Mouse (Mus musculus) forebrain, embryonic 11.5 days (tissue): ENCODE data around the gene Oit1. TPM values are rescaled to one million over a fixed set of nuclear protein-coding genes. Genes with fewer than 3 reads are reported as not detected.
A peak's percentile ranks its signal among the peaks of the same experiment; 100 is the strongest.

Experiments used
- ATAC-seq: fragments of 200-750 bp; cut with Nextera tagmentation; replicated peaks from 2 replicates; pipeline ENCODE4 v1.8.0; 2017; ENCODE audit warnings: moderate TSS enrichment; ENCODE audit not compliant: low FRiP score
- DNase-seq: peaks from one replicate; pipeline ENCODE4 v3.0.0-alpha.2; 2017; ENCODE audit warnings: low spot score
- H3K27ac ChIP-seq: fragments of 300-500 bp; sonication (generic); 2 replicates; pipeline ENCODE4 v1.5.1; 2014; ENCODE audit warnings: low read depth, low read length
- H3K27me3 ChIP-seq: fragments of 300-500 bp; sonication (generic); 2 replicates; pipeline ENCODE4 v1.6.1; 2014; ENCODE audit warnings: mild to moderate bottlenecking, low read length, mixed read lengths; ENCODE audit not compliant: control insufficient read depth, insufficient read depth
- H3K36me3 ChIP-seq: fragments of 300-500 bp; sonication (generic); 2 replicates; pipeline ENCODE4 v1.6.1; 2014; ENCODE audit warnings: mild to moderate bottlenecking, low read length, moderate library complexity, mixed read lengths; ENCODE audit not compliant: control insufficient read depth, insufficient read depth
- H3K4me1 ChIP-seq: fragments of 300-500 bp; sonication (generic); replicated peaks from 2 replicates; pipeline ENCODE4 v1.6.1; 2014; ENCODE audit warnings: low read length, mixed read lengths; ENCODE audit not compliant: control insufficient read depth, insufficient read depth
- H3K4me2 ChIP-seq: fragments of 300-500 bp; sonication (generic); 2 replicates; pipeline ENCODE4 v1.6.1; 2014; ENCODE audit warnings: low read depth, mild to moderate bottlenecking, low read length, moderate library complexity, mixed read lengths; ENCODE audit not compliant: severe bottlenecking
- H3K4me3 ChIP-seq: fragments of 300-500 bp; sonication (generic); 2 replicates; pipeline ENCODE4 v1.5.1; 2014; ENCODE audit warnings: low read depth, low read length
- H3K9ac ChIP-seq: fragments of 300-500 bp; sonication (generic); 2 replicates; pipeline ENCODE4 v1.6.1; 2014; ENCODE audit warnings: low read length
- H3K9me3 ChIP-seq: fragments of 300-500 bp; sonication (generic); 2 replicates; pipeline ENCODE4 v1.6.1; 2016; ENCODE audit warnings: low read length, mixed read lengths; ENCODE audit not compliant: control insufficient read depth
- WGBS: fragments of 180-500 bp; shearing (Covaris S2); extraction: QIAGEN DNeasy Blood & Tissue Kit; methylation state at CpG from one replicate; pipeline ENCODE4 v1.1.7; 2014; 5-methylcytosine and 5-hydroxymethylcytosine counted together
- polyA plus RNA-seq: library from polyadenylated mRNA; unstranded; fragments of >200 nt; fragmentation: Nextera tagmentation; extraction: Ambion mirVana; gene quantifications from 2 replicates; pipeline ENCODE4 v1.2.1, GENCODE M21; 2014

Gene Oit1
- polyA plus RNA-seq, 1 experiment from 2014 or later: not detected

DNA sequence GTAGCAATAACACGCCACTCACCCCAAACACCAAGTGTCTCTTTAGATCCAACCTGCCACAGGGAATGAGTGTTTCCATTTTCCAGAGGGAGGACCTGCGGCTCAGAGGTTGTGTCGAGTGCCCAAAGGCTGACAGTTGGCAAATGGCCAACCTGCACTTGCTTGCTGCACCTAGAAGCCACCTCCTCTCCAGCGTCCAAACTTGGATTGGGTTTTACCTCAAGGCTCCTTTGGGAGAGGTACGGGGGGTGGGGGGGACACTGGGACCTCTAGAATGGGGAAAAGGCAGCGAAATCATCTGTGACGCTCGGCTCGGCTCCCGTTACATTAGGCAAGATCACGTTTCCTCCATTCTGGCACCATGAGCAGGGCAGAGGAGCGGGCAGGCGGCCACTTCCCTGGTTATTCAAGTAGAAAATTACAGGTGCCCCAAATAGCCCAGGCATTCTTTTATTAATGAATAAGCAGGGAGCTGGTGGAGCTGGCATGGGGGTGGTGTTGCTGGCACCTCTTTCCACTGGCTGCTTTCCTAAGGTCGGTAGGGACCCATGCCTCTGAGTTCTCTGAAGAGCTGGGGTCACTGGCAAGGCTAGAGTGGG, 47.1 kb downstream of the Oit1 start:
- peaks cover 8% of the 10 kb centered on the region; the same call in 1 of the 2 replicates for H3K4me1 ChIP-seq
- WGBS: 88% methylated on average over 14 of the region's 14 CpGs
- no peak overlapping the region for H3K4me2 ChIP-seq
- H3K27ac ChIP-seq: no peak overlapping the region
- DNase-seq (no peak), ATAC-seq (no peak)
- no peaks in the 10 kb centered on the region for H3K9me3 ChIP-seq
- H3K4me3 ChIP-seq: no peak overlapping the region
- H3K9ac ChIP-seq: no peak overlapping the region
- no peaks in the 10 kb centered on the region for H3K27me3 ChIP-seq
- no peaks in the 10 kb centered on the region for H3K36me3 ChIP-seq

DNA sequence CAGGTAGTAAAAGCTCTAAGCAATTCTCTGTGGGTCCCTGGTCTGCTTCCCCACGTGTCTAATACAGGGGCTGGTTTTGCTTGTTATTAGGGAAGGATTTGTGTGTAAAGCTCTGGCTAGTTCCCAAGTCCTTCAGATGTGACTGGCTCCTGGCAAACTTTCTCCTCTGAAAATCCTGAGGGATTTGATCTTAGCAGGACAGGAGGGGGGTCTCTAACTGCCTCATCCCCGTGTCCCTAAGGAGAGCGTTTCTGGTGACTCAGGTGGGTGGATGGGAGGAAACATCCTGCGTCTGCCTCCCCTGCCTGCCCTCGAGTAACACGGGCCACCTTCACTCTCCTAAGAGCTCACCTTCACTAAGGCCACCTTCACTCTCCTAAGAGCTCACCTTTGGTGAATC, 48.2 kb downstream of the Oit1 start:
- WGBS: 79% methylated on average over 6 of the region's 6 CpGs
- H3K27me3 ChIP-seq: no peaks in the 10 kb centered on the region
- H3K9ac ChIP-seq: no peak overlapping the region
- peaks cover 8% of the 10 kb centered on the region; the same call in 1 of the 2 replicates for H3K4me1 ChIP-seq
- ATAC-seq (no peak), DNase-seq (no peak)
- no peaks in the 10 kb centered on the region for H3K9me3 ChIP-seq
- no peak overlapping the region for H3K4me3 ChIP-seq
- no peak overlapping the region for H3K27ac ChIP-seq
- no peaks in the 10 kb centered on the region for H3K36me3 ChIP-seq
- no peak overlapping the region for H3K4me2 ChIP-seq

- Histone ChIP-seq H3K27ac (no peak overlapping the region), H3K4me1 (peaks cover 8% of the 10 kb centered on the region; the same call in 1 of the 2 replicates)
- WGBS: 33% methylated on average over 4 of the region's 4 CpGs
These were observed 49.0 kb downstream of the Oit1 start for GRCm38 (mm10) chr14:8329552-8329951.

GRCm38 (mm10) chr14:8327371-8327770, 51.2 kb downstream of the Oit1 start:
- 21% methylated on average over 1 of the region's 1 CpGs for WGBS
- no peaks in the 10 kb centered on the region for H3K36me3 ChIP-seq
- H3K9me3 ChIP-seq: no peaks in the 10 kb centered on the region
- H3K4me3 ChIP-seq: no peak overlapping the region
- no peaks in the 10 kb centered on the region for H3K27me3 ChIP-seq
- H3K4me1 ChIP-seq: peaks cover 8% of the 10 kb centered on the region; the same call in 1 of the 2 replicates
- H3K4me2 ChIP-seq: no peak overlapping the region
- no peak overlapping the region for H3K27ac ChIP-seq
- no peak for ATAC-seq
- DNase-seq: no peak
- no peak overlapping the region for H3K9ac ChIP-seq

More at GRCm38 (mm10) chr14:8329552-8329951, 49.0 kb downstream of the Oit1 start:
- Histone ChIP-seq H3K36me3 (no peaks in the 10 kb centered on the region), H3K27me3 (no peaks in the 10 kb centered on the region), H3K4me2 (no peak overlapping the region), H3K4me3 (no peak overlapping the region), H3K9me3 (no peaks in the 10 kb centered on the region), H3K9ac (no peak overlapping the region)
- ATAC-seq (peak; percentile 55), DNase-seq (no peak)

DNA sequence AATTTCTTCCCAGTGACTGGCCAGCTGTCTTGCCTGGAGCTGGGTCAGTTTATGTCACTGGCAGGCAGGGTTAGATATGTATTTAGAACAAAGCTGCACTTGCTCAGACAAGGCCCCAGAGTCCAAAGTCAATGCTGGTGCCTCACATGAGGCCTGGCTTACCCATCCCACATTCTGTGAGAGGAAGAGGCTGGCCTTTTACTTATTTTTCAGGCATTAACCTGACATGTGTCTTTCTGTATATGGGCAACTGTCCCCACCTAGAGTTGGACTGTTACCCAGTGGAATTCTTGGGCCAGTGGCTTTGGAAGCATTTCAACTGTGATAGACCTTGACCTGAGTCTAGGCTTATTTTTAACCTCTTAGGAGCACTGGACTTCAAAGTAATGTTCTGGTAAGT, 51.6 kb downstream of the Oit1 start:
- no peaks in the 10 kb centered on the region for H3K27me3 ChIP-seq
- H3K9ac ChIP-seq: no peak overlapping the region
- H3K4me1 ChIP-seq: peaks cover 8% of the 10 kb centered on the region; the same call in 1 of the 2 replicates
- H3K4me3 ChIP-seq: no peak overlapping the region
- H3K4me2 ChIP-seq: no peak overlapping the region
- H3K9me3 ChIP-seq: no peaks in the 10 kb centered on the region
- H3K27ac ChIP-seq: no peak overlapping the region
- ATAC-seq: no peak
- no peak for DNase-seq
- no peaks in the 10 kb centered on the region for H3K36me3 ChIP-seq

DNA sequence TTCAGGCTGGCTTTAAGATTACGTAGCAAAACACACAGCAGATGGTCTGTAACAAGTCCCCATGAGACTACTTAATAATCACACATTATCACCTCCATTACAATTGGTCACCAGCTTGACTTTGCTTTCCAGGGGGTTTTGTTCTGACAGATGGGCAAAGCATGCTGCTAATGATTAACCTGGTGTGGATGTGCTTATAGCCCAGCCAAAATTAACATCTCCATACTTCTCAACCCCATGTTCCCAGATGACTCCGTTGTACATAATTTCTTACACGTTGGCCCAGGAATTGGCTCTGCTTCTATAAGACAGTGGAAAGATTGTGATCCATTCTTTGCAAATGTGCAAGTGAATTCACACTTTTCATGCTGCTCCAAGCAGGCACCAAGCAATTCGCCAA, 52.8 kb downstream of the Oit1 start:
- no peak overlapping the region for H3K27ac ChIP-seq
- no peak overlapping the region for H3K4me2 ChIP-seq
- H3K27me3 ChIP-seq: no peaks in the 10 kb centered on the region
- H3K36me3 ChIP-seq: no peaks in the 10 kb centered on the region
- peaks cover 8% of the 10 kb centered on the region; the same call in 1 of the 2 replicates for H3K4me1 ChIP-seq
- no peak overlapping the region for H3K4me3 ChIP-seq
- 79% methylated on average over 4 of the region's 4 CpGs for WGBS
- no peaks in the 10 kb centered on the region for H3K9me3 ChIP-seq
- ATAC-seq (no peak), DNase-seq (no peak)
- no peak overlapping the region for H3K9ac ChIP-seq

GRCm38 (mm10) chr14:8320528-8320927, 58.0 kb downstream of the Oit1 start:
- Histone ChIP-seq H3K9me3 (no peaks in the 10 kb centered on the region), H3K4me1 (peaks cover 14% of the 10 kb centered on the region; the same call in 1 of the 2 replicates), H3K36me3 (no peaks in the 10 kb centered on the region), H3K4me3 (no peak overlapping the region), H3K9ac (no peak overlapping the region), H3K4me2 (no peak overlapping the region), H3K27me3 (peaks cover 23% of the 10 kb centered on the region), H3K27ac (no peak overlapping the region)
- DNase-seq (no peak), ATAC-seq (no peak)
- WGBS: 83% methylated on average over 3 of the region's 3 CpGs

GRCm38 (mm10) chr14:8317194-8318097, 61.1 kb downstream of the Oit1 start, which contains the start of gene Fam107a:
Fam107a (minus strand) TSS chr14:8318023.
- H3K9ac ChIP-seq: no peak within 1 kb of the TSS
- 14% methylated on average over 41 of the region's 41 CpGs for WGBS
- no peaks in the 10 kb centered on the region for H3K9me3 ChIP-seq
- peak within 1 kb of the TSS; percentile 15; the same call in 1 of the 2 replicates for H3K4me3 ChIP-seq
- DNase-seq (peak; percentile 59), ATAC-seq (peak; percentile 57; the same call in 1 of the 2 replicates)
- H3K27me3 ChIP-seq: peaks cover 28% of the 10 kb centered on the region
- peak within 1 kb of the TSS; percentile 44 for H3K4me2 ChIP-seq
- H3K4me1 ChIP-seq: peaks cover 16% of the 10 kb centered on the region; the same call in 1 of the 2 replicates
- no peak within 1 kb of the TSS for H3K27ac ChIP-seq
- H3K36me3 ChIP-seq: no peaks in the 10 kb centered on the region
